Mouse (Mus musculus): ENCODE data around the gene Mul1. TPM values are rescaled to one million over a fixed set of nuclear protein-coding genes. Genes with fewer than 3 reads are reported as not detected.

Gene Mul1
- polyA plus RNA-seq (2016; fragmentation: Nextera tagmentation; extraction: Ambion mirVana): 18.2 and 19.9 TPM in 2 replicates

DNA sequence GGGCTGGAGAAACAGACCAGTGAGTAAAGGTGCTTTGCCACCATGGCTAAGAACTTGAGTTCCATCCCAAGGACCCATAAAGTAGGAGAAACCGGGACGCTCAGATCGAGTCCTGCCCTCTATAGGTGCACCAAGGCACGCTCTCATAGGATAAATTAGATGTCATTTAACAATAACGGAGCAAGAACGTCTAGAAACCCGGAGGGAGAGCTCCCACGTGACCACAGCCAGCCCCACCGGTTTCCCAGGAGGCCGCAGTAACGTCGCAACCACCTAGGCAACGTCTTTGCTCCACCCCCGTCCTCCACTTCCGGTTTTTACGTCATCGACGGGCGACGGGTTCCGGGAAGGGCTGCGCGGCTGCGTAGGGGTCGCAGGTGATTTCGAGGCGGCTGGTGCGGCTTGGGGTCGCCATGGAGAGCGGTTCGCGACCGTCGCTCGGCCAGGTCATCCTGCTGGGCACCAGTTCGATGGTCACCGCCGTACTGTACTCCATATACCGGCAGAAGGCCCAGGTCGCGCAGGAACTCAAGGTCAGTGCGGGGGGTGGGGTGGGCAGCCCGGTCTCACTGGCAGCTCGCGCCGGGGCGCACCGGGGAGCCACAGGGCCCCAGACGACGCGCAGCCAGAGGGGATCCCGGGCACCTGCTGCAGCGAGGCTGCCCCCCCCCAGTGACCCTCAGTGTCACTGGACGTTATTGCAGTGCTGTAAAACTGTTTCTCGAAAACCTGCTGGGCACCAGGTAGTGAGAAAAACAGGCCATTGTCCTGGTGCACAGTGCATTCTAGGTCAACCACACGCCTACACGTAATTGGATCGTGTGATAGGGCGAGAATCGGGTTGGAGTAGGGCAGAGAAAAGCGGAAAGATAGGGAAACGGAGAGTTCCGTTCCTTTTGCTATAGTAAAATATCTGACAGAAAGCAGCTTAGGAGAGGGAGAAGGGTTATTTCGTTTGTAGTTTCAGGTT, at the start of gene Mul1:
Mul1 (plus strand) TSS at position 325 of the 970 bp plus-strand sequence.
- Histone ChIP-seq H3K4me2 (replicated peaks) (peak within 1 kb of the TSS; percentile 91), H3K27ac (no peak within 1 kb of the TSS), H3K4me3 (peak within 1 kb of the TSS; percentile 89), H3K27me3 (0 out of 2 replicates have a peak, but pooled peaks cover 4% of the 10 kb centered on the region), H3K9me3 (no peaks in the 10 kb centered on the region), H3K4me1 (peaks cover 7% of the 10 kb centered on the region), H3K36me3 (peaks cover 31% of the 10 kb centered on the region), H3K9ac (peak within 1 kb of the TSS; percentile 84)
- WGBS: 1% methylated on average over 64 of the region's 64 CpGs
- peak; percentile 67 for ATAC-seq (ENCODE audit: insufficient number of reproducible peaks, insufficient read depth, low FRiP score, low TSS enrichment)

DNA sequence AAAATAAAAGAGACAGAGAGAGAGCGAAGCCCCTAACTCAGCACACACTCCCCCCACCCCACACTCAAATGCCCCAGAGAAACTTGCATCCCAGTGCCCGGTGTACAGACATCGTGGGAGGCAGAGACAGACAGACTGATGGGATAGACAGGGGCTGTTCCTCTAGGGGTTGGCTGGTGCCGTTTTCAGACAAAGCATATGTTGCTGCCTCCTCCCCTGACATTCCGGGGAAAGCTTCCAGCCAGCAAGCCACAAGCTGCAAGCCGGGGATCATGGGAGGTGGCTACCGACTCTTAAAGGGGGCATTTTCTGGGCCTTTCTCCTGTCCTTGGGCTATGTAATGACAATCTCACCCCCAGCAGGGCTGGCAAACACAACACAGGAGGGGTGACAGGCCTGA, 40.8 kb upstream of the Mul1 start:
- Histone ChIP-seq H3K36me3 (no peaks in the 10 kb centered on the region), H3K4me3 (no peak overlapping the region), H3K4me1 (peaks cover 20% of the 10 kb centered on the region), H3K9ac (no peak overlapping the region), H3K4me2 (replicated peaks) (no peak overlapping the region), H3K27ac (no peak overlapping the region), H3K9me3 (no peaks in the 10 kb centered on the region), H3K27me3 (peaks cover 74% of the 10 kb centered on the region)
- WGBS: 54% methylated on average over 7 of the region's 7 CpGs
- no peak for ATAC-seq (ENCODE audit: insufficient number of reproducible peaks, insufficient read depth, low FRiP score, low TSS enrichment)

DNA sequence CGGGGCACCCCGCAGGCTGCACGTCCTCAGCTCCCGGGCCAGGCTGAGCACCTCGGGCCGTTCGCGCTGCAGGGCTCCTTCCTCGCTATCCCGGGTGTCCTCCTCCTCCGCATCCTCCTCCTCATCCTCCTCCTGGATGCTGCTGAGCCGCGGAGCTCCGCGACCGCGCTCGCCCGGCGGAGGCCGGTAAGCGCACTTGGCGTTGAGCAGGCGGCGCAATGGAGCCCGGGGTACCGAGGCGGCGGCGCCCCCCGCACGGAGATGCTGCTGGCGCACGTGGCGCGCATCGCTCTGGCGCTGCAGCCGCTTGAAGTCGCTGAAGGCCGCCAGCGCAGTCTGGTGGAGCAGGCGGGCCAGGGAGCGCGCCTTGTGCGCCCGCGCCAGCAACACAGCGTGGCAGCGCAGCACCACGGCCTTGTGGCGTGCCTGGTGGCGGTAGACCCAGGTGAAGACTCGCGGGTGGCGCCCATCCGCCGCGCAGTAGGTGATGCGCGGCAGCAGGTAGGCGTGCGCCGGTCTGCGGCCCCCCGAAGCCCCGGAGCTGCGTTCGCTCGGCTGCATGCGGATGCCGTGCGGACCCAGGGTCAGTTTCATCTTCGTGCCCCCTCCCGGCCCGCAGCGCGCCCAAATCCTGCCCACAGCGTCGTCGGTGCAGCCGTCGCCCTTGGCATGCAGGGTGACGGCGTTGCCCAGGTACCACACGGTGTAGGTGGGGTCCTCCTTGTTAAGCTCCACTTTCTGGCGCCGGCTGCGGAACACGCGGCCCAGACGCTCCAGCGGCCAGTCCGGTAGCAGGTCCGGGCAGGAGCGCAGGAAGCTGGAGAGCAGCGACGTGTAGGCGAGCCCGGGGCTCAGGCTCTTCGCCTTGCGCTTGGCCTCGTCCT, 39.1 kb upstream of the Mul1 start:
- H3K4me3 ChIP-seq: peak overlapping the region; percentile 42
- H3K36me3 ChIP-seq: no peaks in the 10 kb centered on the region
- H3K27me3 ChIP-seq: peaks cover 78% of the 10 kb centered on the region
- peaks cover 20% of the 10 kb centered on the region for H3K4me1 ChIP-seq
- H3K9me3 ChIP-seq: no peaks in the 10 kb centered on the region
- ATAC-seq (ENCODE audit: insufficient number of reproducible peaks, insufficient read depth, low FRiP score, low TSS enrichment): no peak
- H3K9ac ChIP-seq: peak overlapping the region; percentile 30; the same call in 1 of the 2 replicates
- H3K27ac ChIP-seq: no peak overlapping the region
- WGBS: under 1% methylated on average over 97 of the region's 103 CpGs
- peak overlapping the region; percentile 74 for H3K4me2 ChIP-seq (replicated peaks)

DNA sequence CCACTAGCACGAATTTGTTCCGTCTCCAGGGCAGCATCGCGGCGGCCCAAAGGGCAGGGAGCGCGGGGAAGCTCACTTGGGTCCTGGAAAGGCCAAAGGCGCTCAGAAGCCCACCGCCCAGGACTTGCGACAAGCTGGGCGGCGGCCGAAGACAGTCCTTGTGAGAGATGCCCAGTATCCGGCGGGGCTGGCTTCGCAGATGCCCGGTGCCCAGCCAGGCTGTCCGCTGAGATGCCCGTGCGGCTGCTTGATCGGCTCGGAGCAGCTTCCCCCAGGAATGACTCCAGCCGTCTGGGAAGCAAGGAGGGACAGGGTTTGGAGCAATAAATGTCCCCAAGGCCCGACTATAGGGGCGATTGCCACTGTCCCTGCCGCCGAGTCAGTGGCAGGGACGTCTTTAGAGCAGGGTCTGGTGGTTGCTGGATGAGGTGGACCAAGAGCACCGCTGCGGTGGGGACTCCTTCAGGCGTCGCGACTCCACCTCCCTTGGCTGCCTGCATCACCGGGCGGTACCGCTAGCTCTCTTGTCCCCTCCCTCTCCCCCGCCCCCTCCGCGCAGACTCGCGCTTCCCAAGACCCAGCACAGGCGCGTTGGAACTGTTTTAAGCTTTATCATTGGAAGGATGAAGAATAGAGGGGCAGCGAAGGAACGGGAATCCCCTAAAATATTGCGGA, 38.4 kb upstream of the Mul1 start, which contains the start of gene Fam43b:
Fam43b (minus strand) TSS at position 558 of the 675 bp plus-strand sequence.
- Histone ChIP-seq H3K27me3 (peaks cover 79% of the 10 kb centered on the region), H3K4me2 (replicated peaks) (peak within 1 kb of the TSS; percentile 74), H3K4me3 (peak within 1 kb of the TSS; percentile 42), H3K4me1 (peaks cover 20% of the 10 kb centered on the region), H3K9ac (0 out of 2 replicates have a peak within 1 kb of the TSS, but pooled peaks have one; percentile 30), H3K9me3 (no peaks in the 10 kb centered on the region), H3K27ac (no peak within 1 kb of the TSS), H3K36me3 (no peaks in the 10 kb centered on the region)
- 0 out of 2 replicates have a peak, but pooled peaks have one; percentile 37 for ATAC-seq (ENCODE audit: insufficient number of reproducible peaks, insufficient read depth, low FRiP score, low TSS enrichment)
- 1% methylated on average over 45 of the region's 46 CpGs for WGBS

DNA sequence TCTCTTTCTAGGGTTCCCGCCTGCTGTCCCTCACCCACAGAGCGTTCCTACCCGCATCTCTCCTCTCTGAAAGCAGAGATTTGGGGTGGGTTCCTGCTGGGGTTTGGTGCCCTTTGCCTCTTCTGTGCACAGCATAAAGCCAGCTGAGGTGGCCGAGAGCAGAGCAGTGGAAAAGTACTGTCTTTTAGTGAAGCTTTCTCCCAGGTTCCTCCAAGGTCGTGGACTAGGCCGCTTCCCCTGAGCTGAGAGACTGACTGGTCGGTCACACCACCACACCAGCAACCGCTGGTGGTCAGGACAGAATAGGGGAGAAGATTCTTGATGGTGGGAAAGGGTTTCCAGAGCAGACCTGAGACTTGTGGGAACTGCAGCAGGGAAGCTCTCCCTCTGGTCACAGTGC, 37.8 kb upstream of the Mul1 start:
- Histone ChIP-seq H3K27ac (no peak overlapping the region), H3K9me3 (no peaks in the 10 kb centered on the region), H3K27me3 (peaks cover 80% of the 10 kb centered on the region), H3K9ac (no peak overlapping the region), H3K4me2 (replicated peaks) (peak overlapping the region; percentile 74), H3K4me3 (peak overlapping the region; percentile 42; the same call in 1 of the 2 replicates), H3K4me1 (peaks cover 20% of the 10 kb centered on the region), H3K36me3 (no peaks in the 10 kb centered on the region)
- 6% methylated on average over 8 of the region's 8 CpGs for WGBS
- ATAC-seq (ENCODE audit: insufficient number of reproducible peaks, insufficient read depth, low FRiP score, low TSS enrichment): no peak

DNA sequence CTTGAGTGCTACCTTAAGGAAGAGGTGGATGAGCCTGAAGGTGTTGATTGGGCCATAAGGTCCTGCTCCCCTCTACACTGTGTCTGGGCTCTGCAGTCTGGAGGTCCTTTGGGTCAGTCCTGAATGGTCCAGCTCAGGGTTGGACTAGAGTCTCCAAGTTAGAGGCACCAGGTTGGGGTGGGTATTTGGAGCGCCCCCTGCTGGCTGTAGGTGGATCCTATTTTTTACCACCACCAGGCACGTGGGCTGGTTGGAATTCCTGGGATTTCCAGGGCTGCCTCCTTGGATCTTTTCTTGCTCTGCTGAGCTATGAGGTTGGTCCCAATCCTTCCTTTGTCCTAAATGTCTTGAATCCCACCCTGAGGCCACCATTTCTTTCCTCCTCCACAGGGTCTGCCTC, 29.7 kb upstream of the Mul1 start:
- Histone ChIP-seq H3K36me3 (no peaks in the 10 kb centered on the region), H3K9ac (no peak overlapping the region), H3K4me1 (no peaks in the 10 kb centered on the region), H3K4me2 (replicated peaks) (no peak overlapping the region), H3K27ac (no peak overlapping the region), H3K4me3 (no peak overlapping the region), H3K9me3 (no peaks in the 10 kb centered on the region), H3K27me3 (0 out of 2 replicates have a peak, but pooled peaks cover 8% of the 10 kb centered on the region)
- ATAC-seq (ENCODE audit: insufficient number of reproducible peaks, insufficient read depth, low FRiP score, low TSS enrichment): no peak
- WGBS: 2% methylated on average over 2 of the region's 2 CpGs

DNA sequence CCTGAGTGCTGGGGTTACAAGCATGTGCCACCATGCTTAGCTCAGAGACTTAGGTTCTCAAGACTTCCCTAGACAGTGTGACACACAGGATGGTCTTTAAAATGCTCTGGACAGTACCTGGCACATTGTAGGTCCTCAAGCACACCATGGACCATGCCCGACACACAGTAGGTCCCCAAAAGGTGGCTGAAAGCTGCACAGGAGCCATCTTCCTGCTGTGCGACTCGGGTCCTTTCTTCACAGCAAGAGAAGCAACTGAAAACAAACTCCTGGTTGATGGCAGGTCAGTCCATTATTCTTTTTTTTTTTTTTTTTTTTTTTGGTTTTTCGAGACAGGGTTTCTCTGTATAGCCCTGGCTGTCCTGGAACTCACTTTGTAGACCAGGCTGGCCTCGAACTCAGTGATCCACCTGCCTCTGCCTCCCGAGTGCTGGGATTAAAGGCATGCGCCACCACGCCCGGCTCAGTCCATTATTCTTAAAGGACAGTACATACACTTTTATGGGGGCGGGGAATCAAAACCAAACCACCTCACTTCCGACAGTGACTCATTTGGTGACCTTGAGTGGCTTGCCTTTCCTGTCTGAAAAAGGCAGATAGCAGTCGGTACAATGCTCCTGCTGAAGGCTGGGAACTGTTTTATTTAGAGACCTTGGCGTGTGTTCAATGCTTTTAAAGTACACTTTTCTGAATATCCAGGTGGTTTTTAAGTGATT, 26.8 kb upstream of the Mul1 start:
- Histone ChIP-seq H3K4me3 (no peak overlapping the region), H3K9me3 (no peaks in the 10 kb centered on the region), H3K4me2 (replicated peaks) (no peak overlapping the region), H3K4me1 (no peaks in the 10 kb centered on the region), H3K36me3 (no peaks in the 10 kb centered on the region), H3K9ac (no peak overlapping the region), H3K27me3 (peaks cover 24% of the 10 kb centered on the region), H3K27ac (no peak overlapping the region)
- no peak for ATAC-seq (ENCODE audit: insufficient number of reproducible peaks, insufficient read depth, low FRiP score, low TSS enrichment)
- WGBS: 83% methylated on average over 12 of the region's 13 CpGs

DNA sequence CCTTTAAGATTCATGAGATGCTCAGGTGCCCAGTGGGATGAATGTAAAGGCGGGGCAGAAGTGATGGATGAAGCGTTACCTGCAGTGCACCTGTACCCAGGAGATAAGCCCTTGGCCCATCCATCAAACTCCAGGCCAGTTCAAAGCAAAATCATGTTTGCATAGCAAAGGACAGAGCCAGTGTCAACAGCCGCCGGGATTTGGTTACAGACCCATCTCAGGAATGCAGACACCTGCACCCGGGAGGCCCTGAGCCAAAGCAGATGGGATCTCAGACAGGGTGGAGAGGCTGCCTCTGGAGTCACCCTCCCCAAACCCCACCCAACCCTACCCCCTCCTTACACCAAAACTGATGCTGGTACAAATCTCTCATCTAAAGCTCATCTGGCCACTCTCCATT, 23.5 kb upstream of the Mul1 start:
- H3K9me3 ChIP-seq: no peaks in the 10 kb centered on the region
- no peak overlapping the region for H3K4me2 ChIP-seq (replicated peaks)
- WGBS: 14% methylated on average over 5 of the region's 5 CpGs
- no peaks in the 10 kb centered on the region for H3K4me1 ChIP-seq
- H3K4me3 ChIP-seq: no peak overlapping the region
- no peak overlapping the region for H3K9ac ChIP-seq
- H3K27me3 ChIP-seq: peaks cover 24% of the 10 kb centered on the region
- H3K36me3 ChIP-seq: no peaks in the 10 kb centered on the region
- H3K27ac ChIP-seq: no peak overlapping the region
- ATAC-seq (ENCODE audit: insufficient number of reproducible peaks, insufficient read depth, low FRiP score, low TSS enrichment): no peak

DNA sequence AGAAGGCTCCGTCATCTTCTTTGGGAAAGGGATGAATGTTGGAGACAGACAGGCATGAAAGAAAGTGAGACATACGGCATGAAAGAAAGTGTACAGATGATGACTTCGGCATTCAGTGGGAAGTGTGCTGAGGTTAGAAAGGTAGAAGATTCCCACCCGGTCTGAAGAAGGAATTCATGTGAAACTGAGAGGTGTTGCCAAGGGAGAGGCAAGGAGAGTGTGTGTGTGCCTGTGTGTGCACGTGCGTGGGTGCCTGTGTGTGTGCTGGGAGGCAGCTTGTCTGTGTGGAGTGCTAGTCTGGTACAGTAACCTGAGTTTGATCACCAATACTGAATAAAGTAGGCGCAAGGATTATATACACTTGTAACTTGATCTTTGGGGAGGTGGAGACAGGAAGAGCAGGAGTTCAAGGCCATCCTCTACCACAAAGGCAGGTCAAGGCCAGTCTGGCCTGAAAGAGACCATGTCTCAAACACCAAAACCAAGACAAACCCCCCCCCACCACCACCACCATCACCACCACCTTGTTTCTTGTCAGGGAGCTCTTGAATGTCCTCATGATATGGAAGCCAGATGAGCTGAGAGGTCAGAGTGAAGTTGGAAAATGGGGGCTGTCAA, 22.9 kb upstream of the Mul1 start:
- Histone ChIP-seq H3K9me3 (no peaks in the 10 kb centered on the region), H3K4me2 (replicated peaks) (no peak overlapping the region), H3K27ac (no peak overlapping the region), H3K36me3 (no peaks in the 10 kb centered on the region), H3K4me3 (no peak overlapping the region), H3K9ac (no peak overlapping the region), H3K27me3 (peaks cover 24% of the 10 kb centered on the region), H3K4me1 (no peaks in the 10 kb centered on the region)
- 51% methylated on average over 7 of the region's 7 CpGs for WGBS
- ATAC-seq (ENCODE audit: insufficient number of reproducible peaks, insufficient read depth, low FRiP score, low TSS enrichment): no peak

DNA sequence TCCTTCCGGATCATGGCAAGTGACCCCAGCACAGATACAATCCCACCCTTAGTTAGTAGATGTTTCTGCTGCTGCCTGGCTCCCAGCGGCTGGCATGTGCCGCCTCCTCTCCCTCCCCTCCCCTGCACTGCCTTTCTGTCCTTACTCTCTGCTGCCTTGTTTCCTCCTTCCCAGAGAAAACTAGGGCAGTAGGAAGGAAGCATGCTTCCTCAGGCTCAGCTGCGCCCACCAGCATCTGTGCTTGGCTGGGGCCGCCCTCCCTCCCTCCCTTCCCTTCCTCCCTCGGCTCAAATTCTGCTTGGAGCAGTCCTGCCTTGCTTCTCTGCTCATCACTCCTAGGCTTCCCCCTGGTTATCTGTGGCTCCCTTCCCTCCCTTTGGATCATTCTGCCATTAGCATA, 19.7 kb upstream of the Mul1 start:
- ATAC-seq (ENCODE audit: insufficient number of reproducible peaks, insufficient read depth, low FRiP score, low TSS enrichment): no peak
- peaks cover 30% of the 10 kb centered on the region for H3K27me3 ChIP-seq
- no peak overlapping the region for H3K4me2 ChIP-seq (replicated peaks)
- H3K4me3 ChIP-seq: no peak overlapping the region
- no peaks in the 10 kb centered on the region for H3K9me3 ChIP-seq
- H3K4me1 ChIP-seq: no peaks in the 10 kb centered on the region
- no peak overlapping the region for H3K27ac ChIP-seq
- no peak overlapping the region for H3K9ac ChIP-seq
- WGBS: 16% methylated on average over 6 of the region's 6 CpGs
- no peaks in the 10 kb centered on the region for H3K36me3 ChIP-seq

All from embryonic facial prominence, embryonic 12.5 days (tissue).